Mouse (Mus musculus): ENCODE measurements at regions not wholly inside any gene's neighbourhood (a gene's known extent, or its start where the extent isn't known, plus 50 kb on each side); places are given as distances from the start of the nearest gene placed in this dataset.
"Not testable (repeated sequence)": the region's sequence is repeated elsewhere in the genome, so short reads cannot be mapped to it uniquely, and the experiment has no call there.

GRCm38 (mm10) chr8:35160230-35160629, 605.4 kb upstream of the Gm19410 start:
- Histone ChIP-seq H3K4me2 (ENCODE audit: low read length) (no peak overlapping the region), H3K27ac (replicated peaks in 1 of 2; ENCODE audit: control insufficient read depth in 1 of 2, insufficient read depth in 1 of 2, low read depth in 2 of 2, low read length in 2 of 2) (no peak overlapping the region), H3K9ac (ENCODE audit: low read length) (no peak overlapping the region), H3K4me1 (ENCODE audit: control insufficient read depth in 2 of 2, insufficient read depth in 2 of 2, low read length in 2 of 2) (no peaks in the 10 kb centered on the region), H3K27me3 (ENCODE audit: control insufficient read depth, insufficient read depth, low read length) (no peaks in the 10 kb centered on the region), H3K36me3 (ENCODE audit: control insufficient read depth, insufficient read depth, low read length) (no peaks in the 10 kb centered on the region), H3K9me3 (ENCODE audit: control insufficient read depth, low read length) (no peaks in the 10 kb centered on the region), H3K4me3 (ENCODE audit: control insufficient read depth in 1 of 2, insufficient read depth in 1 of 2, low read depth in 1 of 2, low read length in 2 of 2) (no peak overlapping the region)
- ATAC-seq (ENCODE audit: insufficient number of reproducible peaks, insufficient read depth, low FRiP score, low read depth), result no peak
- 88% methylated on average over 12 of the region's 12 CpGs for WGBS

- not testable (repeated sequence) for H3K4me2 ChIP-seq (ENCODE audit: low read length); H3K4me1 ChIP-seq (ENCODE audit: control insufficient read depth in 2 of 2, insufficient read depth in 2 of 2, low read length in 2 of 2); H3K36me3 ChIP-seq (ENCODE audit: control insufficient read depth, insufficient read depth, low read length); H3K27ac ChIP-seq (replicated peaks in 1 of 2; ENCODE audit: control insufficient read depth in 1 of 2, insufficient read depth in 1 of 2, low read depth in 2 of 2, low read length in 2 of 2); H3K27me3 ChIP-seq (ENCODE audit: control insufficient read depth, insufficient read depth, low read length); H3K9me3 ChIP-seq (ENCODE audit: control insufficient read depth, low read length); H3K9ac ChIP-seq (ENCODE audit: low read length); H3K4me3 ChIP-seq (ENCODE audit: control insufficient read depth in 1 of 2, insufficient read depth in 1 of 2, low read depth in 1 of 2, low read length in 2 of 2); ATAC-seq (ENCODE audit: insufficient number of reproducible peaks, insufficient read depth, low FRiP score, low read depth)
- WGBS, result 73% methylated on average over 4 of the region's 4 CpGs
These were observed 603.4 kb upstream of the Gm19410 start for GRCm38 (mm10) chr8:35162166-35162565.

- Histone ChIP-seq H3K4me1 (ENCODE audit: control insufficient read depth in 2 of 2, insufficient read depth in 2 of 2, low read length in 2 of 2) (no peaks in the 10 kb centered on the region), H3K36me3 (ENCODE audit: control insufficient read depth, insufficient read depth, low read length) (no peaks in the 10 kb centered on the region)
These were observed 599.0 kb upstream of the Gm19410 start for GRCm38 (mm10) chr8:35166611-35167010.

GRCm38 (mm10) chr8:35171536-35172310, 593.9 kb upstream of the Gm19410 start:
- Histone ChIP-seq H3K4me1 (ENCODE audit: control insufficient read depth in 2 of 2, insufficient read depth in 2 of 2, low read length in 2 of 2) (no peaks in the 10 kb centered on the region), H3K27me3 (ENCODE audit: control insufficient read depth, insufficient read depth, low read length) (no peaks in the 10 kb centered on the region), H3K36me3 (ENCODE audit: control insufficient read depth, insufficient read depth, low read length) (no peaks in the 10 kb centered on the region), H3K4me3 (ENCODE audit: control insufficient read depth in 1 of 2, insufficient read depth in 1 of 2, low read depth in 1 of 2, low read length in 2 of 2) (no peak overlapping the region), H3K4me2 (ENCODE audit: low read length) (no peak overlapping the region), H3K9ac (ENCODE audit: low read length) (no peak overlapping the region), H3K27ac (replicated peaks in 1 of 2; ENCODE audit: control insufficient read depth in 1 of 2, insufficient read depth in 1 of 2, low read depth in 2 of 2, low read length in 2 of 2) (no peak overlapping the region), H3K9me3 (ENCODE audit: control insufficient read depth, low read length) (no peaks in the 10 kb centered on the region)
- WGBS, result 82% methylated on average over 13 of the region's 13 CpGs
- ATAC-seq (ENCODE audit: insufficient number of reproducible peaks, insufficient read depth, low FRiP score, low read depth), result no peak

More at GRCm38 (mm10) chr8:35166611-35167010, 599.0 kb upstream of the Gm19410 start:
- Histone ChIP-seq H3K27me3 (ENCODE audit: control insufficient read depth, insufficient read depth, low read length) (no peaks in the 10 kb centered on the region), H3K9ac (ENCODE audit: low read length) (no peak overlapping the region), H3K4me2 (ENCODE audit: low read length) (no peak overlapping the region), H3K9me3 (ENCODE audit: control insufficient read depth, low read length) (no peaks in the 10 kb centered on the region), H3K27ac (replicated peaks in 1 of 2; ENCODE audit: control insufficient read depth in 1 of 2, insufficient read depth in 1 of 2, low read depth in 2 of 2, low read length in 2 of 2) (no peak overlapping the region), H3K4me3 (ENCODE audit: control insufficient read depth in 1 of 2, insufficient read depth in 1 of 2, low read depth in 1 of 2, low read length in 2 of 2) (no peak overlapping the region)
- no peak for ATAC-seq (ENCODE audit: insufficient number of reproducible peaks, insufficient read depth, low FRiP score, low read depth)
- 82% methylated on average over 6 of the region's 6 CpGs for WGBS

- no peaks in the 10 kb centered on the region for H3K4me1 ChIP-seq (ENCODE audit: control insufficient read depth in 2 of 2, insufficient read depth in 2 of 2, low read length in 2 of 2)
- no peak overlapping the region for H3K27ac ChIP-seq (replicated peaks in 1 of 2; ENCODE audit: control insufficient read depth in 1 of 2, insufficient read depth in 1 of 2, low read depth in 2 of 2, low read length in 2 of 2)
- 66% methylated on average over 5 of the region's 5 CpGs for WGBS
- H3K36me3 ChIP-seq (ENCODE audit: control insufficient read depth, insufficient read depth, low read length), result no peaks in the 10 kb centered on the region
- no peak overlapping the region for H3K4me3 ChIP-seq (ENCODE audit: control insufficient read depth in 1 of 2, insufficient read depth in 1 of 2, low read depth in 1 of 2, low read length in 2 of 2)
- ATAC-seq (ENCODE audit: insufficient number of reproducible peaks, insufficient read depth, low FRiP score, low read depth), result no peak
- no peaks in the 10 kb centered on the region for H3K9me3 ChIP-seq (ENCODE audit: control insufficient read depth, low read length)
- no peak overlapping the region for H3K9ac ChIP-seq (ENCODE audit: low read length)
- H3K4me2 ChIP-seq (ENCODE audit: low read length), result no peak overlapping the region
- no peaks in the 10 kb centered on the region for H3K27me3 ChIP-seq (ENCODE audit: control insufficient read depth, insufficient read depth, low read length)
These were observed 588.3 kb upstream of the Gm19410 start for GRCm38 (mm10) chr8:35177314-35177713.

DNA sequence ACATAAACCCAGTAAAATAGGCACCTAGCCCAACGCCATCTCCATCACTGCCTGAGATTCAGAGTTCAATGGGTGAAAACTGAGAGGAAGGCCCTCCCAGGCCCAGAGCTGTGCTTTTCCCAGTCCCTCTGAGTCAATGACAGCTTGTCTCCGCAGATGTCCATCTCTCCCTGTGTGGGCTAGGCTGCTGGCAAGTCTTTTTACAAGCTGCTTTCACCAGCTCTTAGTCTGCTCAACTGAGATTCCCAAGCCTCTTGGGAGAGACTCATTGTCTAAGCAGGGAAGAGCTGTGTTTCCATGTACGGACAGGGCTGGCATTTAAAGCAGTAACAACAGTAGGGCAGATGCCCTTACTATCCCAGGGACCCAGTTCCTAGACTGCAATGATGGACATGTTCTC, 585.5 kb upstream of the Gm19410 start:
- H3K4me2 ChIP-seq (ENCODE audit: low read length), result no peak overlapping the region
- ATAC-seq (ENCODE audit: insufficient number of reproducible peaks, insufficient read depth, low FRiP score, low read depth), result no peak
- WGBS, result 53% methylated on average over 3 of the region's 3 CpGs

DNA sequence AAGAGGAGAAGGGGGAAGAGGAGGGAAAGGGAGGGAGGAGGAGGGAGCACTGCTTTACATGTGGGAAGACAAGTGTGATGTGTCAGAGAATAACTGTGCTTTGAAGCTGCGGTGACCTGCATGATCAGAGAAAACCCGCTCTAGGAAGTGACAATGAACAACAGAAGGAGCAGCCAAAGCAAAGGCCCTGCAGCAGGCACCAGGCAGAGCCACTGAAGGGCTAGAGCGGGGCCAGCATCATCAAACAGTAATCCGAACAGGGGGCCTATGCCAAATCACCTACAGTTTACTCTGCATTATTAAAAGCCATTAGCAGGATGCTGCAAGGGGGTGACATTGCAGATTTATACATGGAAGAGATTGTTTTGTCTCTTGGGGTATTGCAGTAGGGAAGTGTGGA, 583.4 kb upstream of the Gm19410 start:
- no peaks in the 10 kb centered on the region for H3K36me3 ChIP-seq (ENCODE audit: control insufficient read depth, insufficient read depth, low read length)
- H3K27me3 ChIP-seq (ENCODE audit: control insufficient read depth, insufficient read depth, low read length), result no peaks in the 10 kb centered on the region
- H3K4me2 ChIP-seq (ENCODE audit: low read length), result no peak overlapping the region
- no peak for ATAC-seq (ENCODE audit: insufficient number of reproducible peaks, insufficient read depth, low FRiP score, low read depth)
- H3K4me1 ChIP-seq (ENCODE audit: control insufficient read depth in 2 of 2, insufficient read depth in 2 of 2, low read length in 2 of 2), result no peaks in the 10 kb centered on the region
- no peak overlapping the region for H3K4me3 ChIP-seq (ENCODE audit: control insufficient read depth in 1 of 2, insufficient read depth in 1 of 2, low read depth in 1 of 2, low read length in 2 of 2)
- no peaks in the 10 kb centered on the region for H3K9me3 ChIP-seq (ENCODE audit: control insufficient read depth, low read length)
- H3K27ac ChIP-seq (replicated peaks in 1 of 2; ENCODE audit: control insufficient read depth in 1 of 2, insufficient read depth in 1 of 2, low read depth in 2 of 2, low read length in 2 of 2), result no peak overlapping the region
- 73% methylated on average over 4 of the region's 4 CpGs for WGBS
- no peak overlapping the region for H3K9ac ChIP-seq (ENCODE audit: low read length)

More for the DNA sequence above, 585.5 kb upstream of the Gm19410 start:
- H3K4me3 ChIP-seq (ENCODE audit: control insufficient read depth in 1 of 2, insufficient read depth in 1 of 2, low read depth in 1 of 2, low read length in 2 of 2), result no peak overlapping the region
- H3K27me3 ChIP-seq (ENCODE audit: control insufficient read depth, insufficient read depth, low read length), result no peaks in the 10 kb centered on the region
- no peaks in the 10 kb centered on the region for H3K36me3 ChIP-seq (ENCODE audit: control insufficient read depth, insufficient read depth, low read length)
- H3K9ac ChIP-seq (ENCODE audit: low read length), result no peak overlapping the region
- H3K4me1 ChIP-seq (ENCODE audit: control insufficient read depth in 2 of 2, insufficient read depth in 2 of 2, low read length in 2 of 2), result no peaks in the 10 kb centered on the region
- no peaks in the 10 kb centered on the region for H3K9me3 ChIP-seq (ENCODE audit: control insufficient read depth, low read length)
- H3K27ac ChIP-seq (replicated peaks in 1 of 2; ENCODE audit: control insufficient read depth in 1 of 2, insufficient read depth in 1 of 2, low read depth in 2 of 2, low read length in 2 of 2), result no peak overlapping the region

DNA sequence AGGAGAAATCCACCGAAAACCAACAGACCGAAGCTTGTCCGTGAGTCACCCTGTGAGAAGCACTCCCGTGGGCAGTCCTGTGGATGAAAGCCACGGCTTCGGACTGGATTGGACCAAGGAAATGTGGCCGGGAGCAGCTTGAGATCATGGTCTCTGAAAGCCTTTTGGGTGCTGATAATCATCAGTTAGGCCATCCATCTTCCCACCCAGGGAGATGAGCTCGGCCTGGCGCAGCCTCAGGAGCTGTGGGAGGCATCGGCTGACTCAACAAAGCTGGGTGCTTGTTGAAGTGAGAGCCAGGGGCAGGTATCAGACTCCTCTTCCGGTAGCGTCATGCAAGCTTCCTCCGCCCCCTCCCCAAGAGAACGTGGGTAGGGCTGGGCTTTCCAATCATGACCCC, 582.2 kb upstream of the Gm19410 start:
- Histone ChIP-seq H3K27ac (replicated peaks in 1 of 2; ENCODE audit: control insufficient read depth in 1 of 2, insufficient read depth in 1 of 2, low read depth in 2 of 2, low read length in 2 of 2) (no peak overlapping the region), H3K4me2 (ENCODE audit: low read length) (no peak overlapping the region), H3K36me3 (ENCODE audit: control insufficient read depth, insufficient read depth, low read length) (no peaks in the 10 kb centered on the region), H3K9me3 (ENCODE audit: control insufficient read depth, low read length) (no peaks in the 10 kb centered on the region), H3K4me3 (ENCODE audit: control insufficient read depth in 1 of 2, insufficient read depth in 1 of 2, low read depth in 1 of 2, low read length in 2 of 2) (no peak overlapping the region), H3K27me3 (ENCODE audit: control insufficient read depth, insufficient read depth, low read length) (no peaks in the 10 kb centered on the region), H3K9ac (ENCODE audit: low read length) (no peak overlapping the region), H3K4me1 (ENCODE audit: control insufficient read depth in 2 of 2, insufficient read depth in 2 of 2, low read length in 2 of 2) (no peaks in the 10 kb centered on the region)
- ATAC-seq (ENCODE audit: insufficient number of reproducible peaks, insufficient read depth, low FRiP score, low read depth), result no peak
- 73% methylated on average over 14 of the region's 14 CpGs for WGBS

Data from heart, embryonic 14.5 days (tissue).